In the genomic region with DNA sequence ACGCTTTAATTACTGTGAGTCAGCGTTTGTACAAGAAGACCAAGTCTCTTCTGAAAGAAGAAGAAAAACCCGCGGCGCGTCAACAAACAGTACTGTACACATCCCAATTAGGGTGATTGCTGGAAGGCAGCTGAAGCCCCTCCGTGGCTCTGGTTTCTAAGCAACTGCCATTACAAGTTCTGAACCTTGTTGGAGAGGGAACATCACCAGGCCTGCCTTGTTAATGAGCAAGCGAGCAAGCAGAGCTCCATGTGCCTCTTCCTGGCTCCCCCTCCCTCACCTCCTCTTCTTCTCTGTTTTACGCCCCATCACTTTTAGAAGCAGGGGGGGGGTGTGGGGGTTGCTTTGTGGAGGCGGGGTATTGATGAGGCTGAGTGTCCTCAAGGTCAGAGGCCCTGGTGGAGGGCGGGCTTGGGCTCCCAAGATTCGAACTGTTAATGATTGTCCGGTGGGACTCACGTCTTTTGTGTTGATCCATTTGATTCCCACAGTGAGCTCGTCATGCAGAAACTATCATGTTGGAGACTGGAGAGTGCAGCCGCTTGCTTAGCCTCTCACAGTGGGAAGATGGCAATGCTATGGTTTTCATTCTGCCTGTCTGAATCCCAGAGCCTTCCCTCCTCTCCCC, we compare ENCODE assay signal across 9 mouse cellular contexts.
A peak's percentile ranks its signal among the peaks of the same experiment; 100 is the strongest.
DNase-seq lines count a peak whose midpoint lies in the region; ATAC-seq lines count a peak whose summit lies in the region.
"Had no signal": no experiment of that assay in that cellular context is flagged by ENCODE, and none has a peak within 500 bp of the region (broad histone marks: within the 10 kb centered on the region; RNA-seq: fewer than 3 reads in every experiment).

No protein-coding gene starts in this region.

- H3K4me2 ChIP-seq in forebrain, embryonic 13.5 days = peak overlapping the region; percentile 42
- H3K4me2 ChIP-seq in neural tube, embryonic 13.5 days = peak overlapping the region; percentile 11
- no peak overlapping the region for H3K4me2 ChIP-seq in heart, embryonic 11.5 days
- H3K4me2 ChIP-seq: stomach, embryonic 15.5 days had no signal

- intact Hi-C loops in heart, postnatal 10 days (cut with DNase I) = no loop called here

- no peaks in the 10 kb centered on the region for H3K27me3 ChIP-seq in forebrain, embryonic 13.5 days
- H3K27me3 ChIP-seq in neural tube, embryonic 13.5 days = no peaks in the 10 kb centered on the region
- H3K27me3 ChIP-seq in heart, embryonic 11.5 days (ENCODE audit: control insufficient read depth, insufficient read depth, low read length) = no peaks in the 10 kb centered on the region
- H3K27me3 ChIP-seq: stomach, embryonic 15.5 days had no signal

- H3K36me3 ChIP-seq in forebrain, embryonic 13.5 days (ENCODE audit: poor library complexity, severe bottlenecking) = no peaks in the 10 kb centered on the region
- no peaks in the 10 kb centered on the region for H3K36me3 ChIP-seq in neural tube, embryonic 13.5 days
- no peaks in the 10 kb centered on the region for H3K36me3 ChIP-seq in heart, embryonic 11.5 days (ENCODE audit: control insufficient read depth, insufficient read depth, low read length)
- H3K36me3 ChIP-seq: stomach, embryonic 15.5 days had no signal

- peak overlapping the region; percentile 84 for H3K27ac ChIP-seq in forebrain, embryonic 13.5 days
- H3K27ac ChIP-seq in neural tube, embryonic 13.5 days (replicated peaks) = peak overlapping the region; percentile 70
- no peak overlapping the region for H3K27ac ChIP-seq in heart, embryonic 11.5 days (ENCODE audit: low read depth, low read length)
- H3K27ac ChIP-seq: stomach, embryonic 15.5 days had no signal

- no peak overlapping the region for H3K9ac ChIP-seq in forebrain, embryonic 13.5 days
- H3K9ac ChIP-seq in neural tube, embryonic 13.5 days = no peak overlapping the region
- H3K9ac ChIP-seq in heart, embryonic 11.5 days (ENCODE audit: low read depth, low read length) = no peak overlapping the region
- H3K9ac ChIP-seq: stomach, embryonic 15.5 days had no signal

- WGBS in forebrain, embryonic 13.5 days = 7% methylated on average over 16 of the region's 16 CpGs
- WGBS in neural tube, embryonic 13.5 days = 17% methylated on average over 16 of the region's 16 CpGs
- WGBS in heart, embryonic 11.5 days (ENCODE audit: insufficient replicate concordance) = 67% methylated on average over 16 of the region's 16 CpGs

- H3K9me3 ChIP-seq in forebrain, embryonic 13.5 days (replicated peaks) = no peaks in the 10 kb centered on the region
- no peaks in the 10 kb centered on the region for H3K9me3 ChIP-seq in neural tube, embryonic 13.5 days
- H3K9me3 ChIP-seq in heart, embryonic 11.5 days (replicated peaks; ENCODE audit: control insufficient read depth, low read length) = no peaks in the 10 kb centered on the region
- H3K9me3 ChIP-seq: stomach, embryonic 15.5 days had no signal

- no peak overlapping the region for H3K4me3 ChIP-seq in forebrain, embryonic 13.5 days
- no peak overlapping the region for H3K4me3 ChIP-seq in neural tube, embryonic 13.5 days
- no peak overlapping the region for H3K4me3 ChIP-seq in heart, embryonic 11.5 days (ENCODE audit: low read depth, low read length)
- H3K4me3 ChIP-seq: stomach, embryonic 15.5 days had no signal

- peaks cover 36% of the 10 kb centered on the region for H3K4me1 ChIP-seq in forebrain, embryonic 13.5 days
- H3K4me1 ChIP-seq in neural tube, embryonic 13.5 days (replicated peaks) = peaks cover 29% of the 10 kb centered on the region
- H3K4me1 ChIP-seq in heart, embryonic 11.5 days (ENCODE audit: control insufficient read depth, insufficient read depth, low read length) = no peaks in the 10 kb centered on the region
- H3K4me1 ChIP-seq: stomach, embryonic 15.5 days had no signal

- peak; percentile 70 for DNase-seq in embryo, embryonic 10.5 days (ENCODE audit: low spot score)
- DNase-seq in layer of hippocampus, postnatal 14 days (ENCODE audit: low spot score in 2 of 2) = peak; percentile 46 to 65
- DNase-seq in heart, postnatal 10 days = no peak
- DNase-seq in gastrocnemius, adult 8-10 months (ENCODE audit: low spot score in 2 of 2) = no peak

- peak; percentile 80 for ATAC-seq in forebrain, embryonic 13.5 days
- ATAC-seq in neural tube, embryonic 13.5 days (ENCODE audit: low read depth) = peak; percentile 66
- ATAC-seq in heart, embryonic 11.5 days (replicated peaks; ENCODE audit: insufficient number of reproducible peaks, low FRiP score, low TSS enrichment) = no peak
- ATAC-seq in erythroblast, adult 5-6 weeks (replicated peaks; ENCODE audit: low FRiP score, poor library complexity, severe bottlenecking) = no peak

Comparison
In these comparisons a context has a peak if more than half of its experiments do, and no peak if none do; other contexts are left out.
1. DNase-seq: peak in embryo, embryonic 10.5 days (single experiment) and layer of hippocampus, postnatal 14 days (2 of 2); none in heart, postnatal 10 days (0 of 2) and gastrocnemius, adult 8-10 months (0 of 2).
2. ATAC-seq: peak in forebrain, embryonic 13.5 days (single experiment) and neural tube, embryonic 13.5 days (single experiment); none in heart, embryonic 11.5 days (single experiment) and erythroblast, adult 5-6 weeks (single experiment).